In genomic region chr5:107863971-107864370, GRCm38 (mm10) we compare ENCODE assay signal across 28 mouse cellular contexts. TPM values are rescaled to one million over a fixed set of nuclear protein-coding genes. Genes with fewer than 3 reads are reported as not detected.
"Had no signal": no experiment of that assay in that cellular context is flagged by ENCODE, and none has a peak within 500 bp of the region (broad histone marks: within the 10 kb centered on the region; RNA-seq: fewer than 3 reads in every experiment).

No protein-coding gene starts in this region.

- DNase-seq: kidney, adult 11 months; kidney, adult 8-10 months; kidney, postnatal 14 days; kidney, postnatal 4 days; left cerebral cortex, postnatal 4 days; lung, adult 18-20 months; lung, postnatal 10 days; lung, postnatal 4 days; right cerebral cortex, adult 18-20 months; right cerebral cortex, postnatal 14 days; right cerebral cortex, postnatal 4 days; thymus, adult 18-20 months; thymus, postnatal 4 days had no signal

- H3K9me3 ChIP-seq: limb, embryonic 12.5 days; limb, embryonic 15.5 days; liver, embryonic 15.5 days; lung, embryonic 15.5 days; midbrain, embryonic 15.5 days; neural tube, embryonic 12.5 days; neural tube, embryonic 15.5 days had no signal

- H3K36me3 ChIP-seq: limb, embryonic 12.5 days; limb, embryonic 15.5 days; lung, embryonic 15.5 days; midbrain, embryonic 15.5 days; neural tube, embryonic 12.5 days; neural tube, embryonic 15.5 days had no signal

- H3K9ac ChIP-seq: limb, embryonic 12.5 days; limb, embryonic 15.5 days; liver, embryonic 15.5 days; lung, embryonic 15.5 days; midbrain, embryonic 15.5 days; neural tube, embryonic 12.5 days; neural tube, embryonic 15.5 days had no signal

- H3K4me2 ChIP-seq: limb, embryonic 12.5 days; limb, embryonic 15.5 days; liver, embryonic 15.5 days; lung, embryonic 15.5 days; midbrain, embryonic 11.5 days; midbrain, embryonic 15.5 days; neural tube, embryonic 12.5 days; neural tube, embryonic 15.5 days had no signal

- ATAC-seq: midbrain, embryonic 15.5 days had no signal

- H3K27ac ChIP-seq: limb, embryonic 12.5 days; limb, embryonic 15.5 days; lung, embryonic 15.5 days; midbrain, embryonic 15.5 days; neural tube, embryonic 12.5 days; neural tube, embryonic 15.5 days; stomach, postnatal 0 days had no signal

- H3K4me3 ChIP-seq: limb, embryonic 12.5 days; limb, embryonic 15.5 days; liver, embryonic 15.5 days; lung, embryonic 15.5 days; midbrain, embryonic 15.5 days; neural tube, embryonic 12.5 days; neural tube, embryonic 15.5 days had no signal

- H3K27me3 ChIP-seq: limb, embryonic 12.5 days; limb, embryonic 15.5 days; liver, embryonic 15.5 days; lung, embryonic 15.5 days; midbrain, embryonic 15.5 days; neural tube, embryonic 12.5 days; neural tube, embryonic 15.5 days had no signal

RNA-seq across cellular contexts. Expression of gene Ube2d2b, which starts 34.1 kb away (rescaled TPM):
- total RNA-seq: layer of hippocampus, adult 18-20 months; layer of hippocampus, postnatal 14 days; left cerebral cortex, adult 8-10 months; left cerebral cortex, postnatal 14 days; left cerebral cortex, postnatal 4 days; megakaryocyte progenitor cell, adult 5-6 weeks; megakaryocyte-erythroid progenitor cell, adult 5-6 weeks had no signal
- polyA plus RNA-seq: limb, embryonic 15.5 days; midbrain, embryonic 11.5 days; stomach, postnatal 0 days had no signal
